Mouse (Mus musculus) megakaryocyte, adult 5-6 weeks (primary cell): ENCODE results near the gene Zdhhc19. TPM values are rescaled to one million over a fixed set of nuclear protein-coding genes. Genes with fewer than 3 reads are reported as not detected.
"Not testable (repeated sequence)": the region's sequence is repeated elsewhere in the genome, so short reads cannot be mapped to it uniquely, and the experiment has no call there.

Experiments
- ATAC-seq: 2 replicates; pipeline ENCODE4 v1.8.0; 2016; ENCODE audit warnings: mild to moderate bottlenecking, inconsistent platforms; ENCODE audit not compliant: poor library complexity, severe bottlenecking
- total RNA-seq, 2 experiments: library from RNA; stranded (forward) in 1 of 2; stranded (reverse) in 1 of 2; fragments of 153-499, 151-499 nt in 1 of 2; fragments of 221-1000, 200-1000 nt in 1 of 2; gene quantifications; 2 replicates each; pipeline versions ENCODE4 v1.2.3 to v1.2.4; 2015 to 2017

Gene Zdhhc19
- total RNA-seq, 2 experiments from 2014 or later, result 0.33 TPM; not detected in 1

DNA sequence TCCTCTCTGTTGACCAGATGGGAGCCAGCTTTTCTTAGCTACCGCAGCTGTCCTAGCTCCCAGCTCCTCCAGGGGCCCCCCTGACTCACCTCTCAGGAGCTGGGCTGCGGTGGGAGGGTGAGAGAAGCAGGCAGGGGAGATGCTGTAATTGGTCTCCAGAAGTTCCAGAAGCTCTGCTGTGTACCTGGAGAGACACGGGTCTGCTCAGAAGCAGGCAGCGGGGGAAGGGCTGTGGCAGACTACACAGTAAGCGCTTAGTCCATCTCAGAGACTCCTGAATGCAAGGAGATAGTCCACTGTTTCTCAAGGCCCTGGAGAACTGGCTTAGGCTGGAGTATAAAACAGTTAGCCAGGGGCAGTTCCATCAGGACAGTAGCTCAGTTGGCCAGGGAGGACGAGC is 10.0 kb upstream of the Zdhhc19 start:
- ATAC-seq, result no peak

DNA sequence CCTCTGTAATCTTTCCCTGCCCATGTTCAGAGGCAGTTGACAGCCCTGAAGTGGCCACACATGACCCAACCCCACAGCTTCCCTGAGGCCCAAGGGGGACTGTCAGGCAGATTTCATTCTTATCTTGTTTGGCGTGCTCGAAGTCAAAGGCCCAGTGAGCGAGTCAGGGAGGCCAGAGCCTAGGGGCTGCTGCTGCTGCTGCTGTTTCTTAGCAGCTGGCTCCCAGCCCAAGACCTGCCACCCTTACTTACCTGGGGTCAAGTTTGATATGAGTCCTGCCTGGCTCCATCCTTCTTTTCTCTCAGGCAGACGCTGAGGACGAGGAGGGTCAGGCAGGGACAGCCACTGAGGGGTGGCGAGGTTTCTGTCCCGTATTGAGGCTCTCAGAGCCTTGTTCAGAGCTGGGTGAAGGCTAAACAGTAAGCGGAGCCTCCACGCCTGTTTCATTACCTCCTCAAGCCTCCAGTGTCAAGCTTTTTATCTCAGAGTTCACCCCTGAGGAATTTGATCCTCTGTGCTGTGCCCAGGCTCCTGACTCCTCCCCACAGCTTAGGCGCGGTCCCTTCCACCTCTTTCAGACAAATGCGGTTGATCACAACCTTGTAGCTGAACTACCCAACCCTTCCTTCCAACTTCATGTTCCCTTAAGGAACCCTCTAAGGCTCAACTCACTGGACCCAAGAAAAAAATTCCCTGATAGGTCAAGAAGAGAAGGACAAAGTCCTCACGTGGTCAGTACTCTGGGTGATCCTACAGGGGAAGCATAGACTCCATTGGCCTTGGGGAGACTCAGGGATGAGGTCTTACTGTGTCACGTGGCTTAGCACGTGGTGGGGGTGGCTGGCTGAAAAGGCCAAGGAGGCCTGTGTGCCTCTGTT is 8.6 kb upstream of the Zdhhc19 start, which contains the start of gene Slc51a:
Gene Slc51a, minus strand, starts transcription at position 646 of the 878 bp plus-strand sequence.
- ATAC-seq, result no peak

DNA sequence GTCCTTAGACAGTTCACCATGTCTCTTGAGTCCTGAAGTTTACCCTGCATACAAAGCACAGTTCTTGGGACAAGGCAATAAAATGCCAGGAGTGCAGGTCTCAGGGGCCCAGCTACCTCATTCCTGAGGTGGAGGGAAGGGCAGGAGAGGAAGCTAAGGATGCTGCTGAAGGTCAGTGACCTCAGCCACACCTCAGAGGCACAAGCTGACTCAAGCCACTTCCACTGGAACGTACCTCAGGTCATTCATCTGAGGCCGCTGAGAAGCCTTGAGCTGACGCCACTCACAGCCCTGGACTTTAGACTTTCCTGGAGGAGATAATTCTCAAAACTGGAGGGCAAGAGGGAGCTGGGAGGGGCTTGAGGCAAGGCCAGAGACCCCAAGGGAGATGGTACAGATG is 7.1 kb upstream of the Zdhhc19 start:
- ATAC-seq, result no peak

DNA sequence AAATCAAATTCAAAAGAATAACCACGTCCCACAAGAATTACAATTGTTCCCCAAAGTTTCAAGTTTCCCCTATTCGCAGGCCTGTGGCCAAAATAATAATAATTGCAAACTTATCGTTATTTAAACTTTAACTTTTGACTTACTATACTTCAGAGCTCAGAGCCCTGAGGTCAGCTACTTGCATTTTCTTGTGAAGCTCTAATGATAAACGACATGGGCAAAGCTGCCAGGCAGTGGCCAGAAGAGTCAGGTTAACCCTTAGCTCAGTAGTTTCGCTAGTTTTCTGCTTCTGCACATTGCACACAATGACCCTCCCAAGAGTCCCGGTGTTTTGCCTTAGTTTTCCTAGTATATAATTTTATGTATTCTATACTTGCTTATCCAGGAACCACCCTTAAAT is 1.7 kb upstream of the Zdhhc19 start:
- not testable (repeated sequence) for ATAC-seq

DNA sequence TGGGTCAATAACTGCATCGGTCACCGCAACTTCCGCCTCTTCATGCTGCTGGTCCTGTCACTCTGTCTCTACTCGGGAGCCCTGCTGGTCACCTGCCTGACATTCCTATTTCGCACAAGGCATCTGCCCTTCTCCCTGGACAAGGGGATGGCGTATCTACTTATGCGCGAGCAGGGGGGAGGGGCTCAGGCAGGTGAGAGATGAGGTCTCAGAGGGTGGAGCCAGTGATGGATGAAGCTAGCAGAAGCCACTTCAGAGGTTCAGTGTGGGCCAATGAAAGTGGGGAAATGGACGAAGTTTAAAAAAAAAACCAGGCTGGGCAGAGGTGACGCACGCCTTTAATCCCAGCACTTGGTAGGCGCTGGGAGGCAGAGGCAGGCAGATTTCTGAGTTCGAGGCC is 2.9 kb downstream of the Zdhhc19 start:
- no peak for ATAC-seq

DNA sequence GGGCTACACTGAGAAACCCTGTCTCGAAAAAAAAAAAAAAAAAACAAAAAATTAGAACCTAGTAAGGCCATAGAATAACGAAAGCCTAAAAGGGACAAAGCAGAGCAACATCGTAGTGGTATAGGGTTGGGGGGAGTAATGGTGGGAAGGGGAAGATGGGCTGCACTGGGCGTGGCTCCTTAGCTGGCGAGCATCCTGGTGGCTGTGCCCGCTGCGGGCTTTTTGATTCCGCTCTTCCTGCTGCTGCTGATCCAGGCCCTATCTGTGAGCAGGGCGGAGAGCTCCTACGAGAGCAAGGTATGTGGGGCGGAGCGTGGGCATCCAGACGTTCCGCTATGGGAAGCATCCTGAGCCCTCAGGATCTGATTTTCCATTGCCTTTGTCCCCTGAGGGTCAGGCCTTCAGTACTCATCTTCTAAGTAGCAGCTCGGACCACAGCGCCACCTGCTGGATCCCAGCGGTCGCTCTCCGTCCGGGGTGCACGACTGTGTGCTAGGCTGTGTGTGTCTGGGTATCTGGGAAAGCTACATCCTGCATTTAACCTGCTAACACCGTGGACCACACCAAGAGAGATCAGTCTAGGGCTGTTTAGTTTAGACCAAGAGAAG is 3.5 kb downstream of the Zdhhc19 start:
- ATAC-seq, result peak; percentile 86

DNA sequence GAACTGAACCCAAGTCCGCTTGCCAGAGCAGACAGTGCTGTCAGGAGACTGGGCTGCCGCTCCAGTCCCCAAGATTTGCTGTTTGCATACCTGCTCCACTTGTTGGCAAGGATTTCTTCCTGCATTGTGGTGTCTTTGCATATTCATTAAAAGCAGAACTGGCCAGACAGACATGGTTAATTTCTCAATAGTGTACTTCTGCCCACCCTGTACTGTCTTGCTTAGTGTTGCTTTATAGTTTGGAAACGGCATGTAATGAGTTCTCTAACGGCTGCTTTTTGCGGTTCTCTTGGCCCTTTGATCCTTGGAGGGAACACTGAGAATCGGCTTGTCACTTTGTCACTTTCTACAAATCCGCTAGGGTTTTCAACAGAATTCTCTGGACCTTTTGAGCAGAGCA is 5.4 kb downstream of the Zdhhc19 start:
- peak; percentile 72 for ATAC-seq

DNA sequence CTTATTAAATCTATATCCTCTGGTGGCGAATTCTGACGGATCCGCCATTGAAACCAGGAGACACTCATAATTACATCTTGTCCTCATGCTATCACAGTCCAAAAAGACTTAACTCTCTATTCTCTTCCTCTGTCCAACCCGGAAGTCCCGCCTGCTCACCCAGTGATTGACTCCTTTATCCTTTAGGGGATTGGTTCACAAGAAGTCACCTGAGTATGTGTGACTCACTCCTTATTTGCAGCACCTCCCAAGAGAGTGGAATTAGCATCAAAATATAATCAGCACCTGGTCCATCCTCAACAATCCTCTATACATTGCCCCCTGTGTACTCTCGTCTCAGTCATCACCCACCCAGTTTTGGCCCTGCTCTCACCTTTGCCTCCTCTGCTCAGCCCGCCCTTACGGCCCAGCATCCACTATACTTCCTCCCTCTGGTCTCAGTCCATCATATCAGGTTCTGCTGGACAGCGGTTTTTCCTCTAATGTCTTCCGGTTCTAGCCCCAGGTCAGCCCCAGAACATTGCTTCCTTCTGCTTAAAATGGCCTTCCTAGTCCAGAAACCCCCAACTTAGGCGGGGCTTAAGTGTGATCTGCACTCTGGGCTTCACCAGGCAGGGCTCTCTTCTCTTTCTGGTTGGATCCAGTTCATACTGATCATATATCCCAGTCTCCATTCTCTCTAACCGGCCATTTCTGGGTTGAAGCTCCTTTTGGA is 6.7 kb downstream of the Zdhhc19 start:
- ATAC-seq, result no peak

DNA sequence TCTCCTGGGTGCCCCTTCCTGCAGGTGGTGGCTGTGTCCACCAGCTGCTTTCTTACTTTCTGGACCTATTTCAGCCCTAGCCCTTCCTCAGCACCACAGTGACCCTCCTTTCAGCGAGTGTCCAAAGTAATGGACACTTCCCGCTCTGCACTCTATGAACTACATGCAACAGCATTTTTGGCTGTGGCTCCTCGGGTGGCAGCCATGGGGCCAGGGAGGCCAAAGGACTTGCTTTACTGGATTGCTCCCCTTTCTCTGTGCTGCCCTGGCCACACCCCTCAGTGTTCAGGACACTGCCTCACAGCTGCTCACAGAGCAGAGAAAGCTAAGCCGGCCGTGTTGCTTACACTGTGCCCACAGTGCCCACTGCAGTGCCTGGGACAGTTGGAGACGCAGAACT is 7.6 kb downstream of the Zdhhc19 start:
- no peak for ATAC-seq

DNA sequence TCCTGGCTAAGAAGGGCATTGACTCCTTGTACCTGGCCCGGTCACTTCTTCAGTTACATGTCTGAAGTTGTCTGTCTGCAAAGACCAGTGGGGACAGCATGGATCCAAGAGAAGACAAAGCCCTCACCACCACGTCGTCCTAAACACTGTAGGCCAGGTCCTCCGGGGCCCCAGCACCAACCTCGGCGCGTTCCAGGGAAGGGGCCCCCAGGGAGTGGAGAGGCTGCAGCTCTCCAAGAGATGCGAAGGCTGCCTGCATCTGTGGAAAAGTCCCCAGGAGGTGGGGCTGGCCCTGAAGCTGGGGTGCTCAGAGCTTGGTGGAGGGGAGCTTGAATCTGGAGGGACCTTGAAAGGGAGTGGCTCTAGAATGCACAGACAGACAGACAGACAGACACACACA is 10.2 kb downstream of the Zdhhc19 start:
- no peak for ATAC-seq

DNA sequence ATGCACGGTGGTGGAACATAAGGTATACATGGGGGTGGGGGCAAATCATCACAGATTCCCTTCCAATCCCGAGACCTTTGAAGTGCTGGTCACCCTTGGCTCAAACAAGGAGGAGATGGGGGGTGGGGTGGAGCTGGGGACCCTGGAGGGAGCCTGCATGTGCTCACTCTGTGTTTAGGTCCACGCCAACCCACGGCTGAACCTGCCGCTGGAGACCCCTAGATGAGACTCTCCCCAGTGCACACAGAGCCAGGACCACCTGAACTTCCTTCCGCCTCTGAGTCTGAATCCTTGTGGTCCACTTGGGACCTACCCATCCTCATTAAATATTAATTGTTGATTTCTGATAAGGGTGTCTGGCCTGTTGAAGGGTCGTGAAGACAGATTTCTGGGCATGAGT is 10.8 kb downstream of the Zdhhc19 start:
- no peak for ATAC-seq

DNA sequence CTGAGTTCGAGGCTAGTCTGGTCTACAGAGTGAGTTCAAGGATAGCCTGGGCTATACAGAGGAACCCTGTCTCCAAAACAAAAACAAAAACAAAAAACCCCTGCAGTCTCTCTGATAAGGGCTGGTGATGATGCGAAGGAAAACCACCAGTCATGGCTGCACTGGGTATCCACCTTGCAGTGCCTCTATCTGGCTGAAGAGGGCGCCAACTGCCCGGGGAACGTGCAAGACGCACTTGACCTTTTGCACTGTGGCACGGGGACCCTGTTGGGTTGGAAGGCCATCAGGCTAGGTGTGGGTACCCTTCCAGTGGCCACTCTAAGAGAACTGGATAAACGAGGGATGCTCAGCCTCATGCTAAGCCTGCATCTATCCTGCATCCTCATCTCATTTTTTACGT is 11.3 kb downstream of the Zdhhc19 start:
- ATAC-seq, result peak; percentile 78

DNA sequence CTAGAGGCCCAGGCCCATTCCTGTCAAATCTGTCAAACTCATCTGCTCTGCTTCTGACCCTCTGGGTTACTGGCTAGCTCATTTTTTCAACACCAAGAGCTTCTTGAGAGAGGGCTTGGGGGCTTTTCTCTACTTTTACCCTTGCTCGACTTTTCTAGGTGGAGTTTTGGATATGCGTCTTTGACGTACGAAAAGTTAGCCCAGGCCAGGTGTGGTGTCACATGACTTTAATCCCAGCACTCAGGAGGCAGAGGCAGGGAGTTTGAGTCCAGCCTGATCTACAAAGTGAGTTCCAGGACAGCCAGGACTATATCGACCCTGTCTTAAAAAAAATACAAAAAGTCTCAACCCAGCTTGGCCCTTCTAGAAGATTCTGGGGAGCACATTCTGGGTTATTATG is 12.0 kb downstream of the Zdhhc19 start:
- no peak for ATAC-seq

DNA sequence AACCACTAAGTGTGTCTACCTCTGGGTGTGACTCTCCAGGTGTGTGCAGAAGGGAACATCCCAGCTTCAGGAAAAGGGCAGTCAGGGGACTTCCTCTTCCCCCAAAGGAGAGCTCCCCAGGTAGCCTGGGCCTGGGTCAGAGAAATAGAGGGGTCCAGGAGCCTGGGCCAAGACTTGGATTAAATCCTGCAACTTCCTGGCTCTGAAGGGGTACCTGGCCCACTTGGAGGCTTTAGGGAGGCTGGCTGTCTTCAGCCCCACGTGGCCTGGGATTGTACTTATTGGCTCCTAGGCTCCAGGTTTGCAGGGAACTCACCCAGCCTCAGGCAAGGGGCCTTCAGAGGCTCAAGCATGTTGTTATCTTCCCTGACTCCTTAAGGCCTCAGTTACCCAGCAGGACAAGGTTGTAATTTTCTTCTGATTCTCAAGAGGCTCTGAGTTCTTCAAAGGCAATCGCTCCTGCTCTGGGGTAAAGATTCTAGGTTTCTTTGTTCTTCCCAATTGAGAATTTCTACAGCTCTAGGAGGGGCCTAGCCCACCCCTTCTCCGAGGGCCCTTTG is 12.5 kb downstream of the Zdhhc19 start:
- no peak for ATAC-seq

DNA sequence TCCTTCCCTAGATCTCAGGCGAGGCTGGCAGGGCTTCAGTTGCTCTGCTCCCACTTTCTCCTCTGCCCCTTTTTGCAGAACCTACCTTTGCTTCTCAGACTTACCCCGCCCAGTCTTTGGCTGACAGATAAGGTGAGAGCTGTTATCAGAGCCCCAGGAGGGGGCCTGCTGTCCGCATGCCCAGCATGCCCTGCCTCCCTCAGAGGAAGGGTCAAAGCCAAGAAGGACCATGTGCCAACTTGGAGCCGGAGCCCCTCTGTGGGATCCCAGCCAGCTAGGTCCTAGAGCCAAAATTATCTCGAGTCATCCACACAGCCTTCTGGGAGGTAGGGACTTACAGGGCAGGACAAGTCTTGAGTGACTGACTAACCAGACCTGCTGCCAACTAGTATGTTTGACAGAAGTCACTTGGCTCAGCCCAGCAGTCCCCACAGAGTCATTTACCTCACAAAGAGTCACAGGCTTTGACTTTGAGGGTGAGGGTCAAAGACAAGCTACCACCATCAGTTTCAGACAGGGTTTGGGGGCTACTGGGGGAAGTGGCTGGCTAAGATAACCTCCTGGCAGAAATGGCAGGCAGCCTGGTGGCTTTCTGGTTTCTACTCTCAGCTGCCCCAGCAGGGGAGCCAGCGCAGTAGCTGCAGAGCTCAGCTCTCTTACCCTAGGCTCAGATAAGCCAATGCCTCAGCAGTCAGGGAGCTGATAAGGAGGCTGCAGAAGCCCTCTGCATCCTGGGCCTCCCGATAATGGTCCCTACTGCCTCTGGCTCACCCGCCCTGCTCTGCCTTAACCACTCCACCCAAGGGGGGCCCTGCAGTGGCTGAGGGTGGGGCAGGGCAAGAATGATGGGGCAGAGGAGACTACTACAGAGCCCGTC is 13.2 kb downstream of the Zdhhc19 start:
- peak; percentile 66 for ATAC-seq

DNA sequence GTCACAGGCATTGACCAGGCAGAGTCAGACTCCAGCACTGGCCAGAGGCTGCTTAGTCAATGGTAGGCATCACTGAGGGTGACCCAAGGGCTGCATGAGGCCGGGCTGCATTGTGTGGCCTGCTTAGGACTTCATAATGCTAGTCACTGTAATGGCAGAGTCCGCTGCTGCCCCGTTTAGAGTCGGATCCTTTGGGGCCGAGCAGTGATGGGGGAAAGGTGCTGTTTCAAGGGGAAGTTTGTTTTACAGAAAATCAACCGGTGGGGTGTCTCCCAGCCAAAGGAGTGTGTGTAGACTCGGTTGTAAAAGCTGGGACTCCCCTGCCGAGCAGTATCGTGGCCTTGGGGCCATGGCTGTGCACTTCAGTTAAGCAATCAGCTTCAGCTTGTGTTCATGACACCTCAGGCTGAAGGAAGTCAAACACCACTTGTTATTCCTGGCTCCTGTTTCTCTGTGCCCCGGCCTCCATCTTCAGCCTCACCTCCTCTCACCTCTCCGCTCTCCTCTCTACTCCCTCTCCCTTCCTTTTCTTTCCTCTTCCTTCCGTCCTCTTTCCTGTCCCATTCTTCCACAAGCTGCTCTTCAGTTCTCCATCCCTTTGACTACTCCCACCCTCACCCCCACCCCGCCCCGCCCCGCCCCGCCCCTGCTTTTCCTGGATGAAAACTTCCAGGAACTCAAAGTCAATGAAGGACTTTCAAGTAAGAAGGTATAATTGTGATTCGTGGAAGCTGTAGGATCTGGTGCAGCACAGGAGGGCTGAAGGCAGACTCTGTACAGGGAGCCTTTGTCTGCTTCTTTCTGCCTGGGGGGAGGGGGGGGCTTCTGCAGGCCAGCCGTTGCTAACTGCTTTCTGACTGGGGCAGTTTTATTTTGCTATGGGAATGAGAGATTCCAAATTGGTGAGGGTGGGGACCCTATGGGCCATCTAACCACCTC is 14.6 kb downstream of the Zdhhc19 start:
- ATAC-seq, result no peak

DNA sequence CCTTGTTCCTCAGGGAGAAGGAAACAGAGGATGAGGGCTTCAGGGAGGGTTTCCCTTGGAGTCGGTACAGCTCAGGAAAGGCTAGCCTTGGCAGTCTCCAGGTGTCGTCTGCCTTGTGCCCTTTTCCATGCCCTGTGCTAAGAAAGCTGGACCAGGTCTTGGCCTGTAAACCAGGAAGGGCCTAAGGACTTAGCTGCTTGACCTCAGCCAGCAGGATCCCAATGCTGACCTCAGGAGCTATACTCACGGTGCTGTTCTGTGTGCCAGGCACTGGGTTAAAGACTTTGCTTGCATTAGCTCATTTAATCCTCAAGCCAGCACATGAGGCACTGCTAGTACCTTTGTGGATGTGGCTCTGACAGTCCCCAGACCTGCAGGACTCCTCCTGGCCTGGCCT is 15.3 kb downstream of the Zdhhc19 start:
- ATAC-seq, result no peak

DNA sequence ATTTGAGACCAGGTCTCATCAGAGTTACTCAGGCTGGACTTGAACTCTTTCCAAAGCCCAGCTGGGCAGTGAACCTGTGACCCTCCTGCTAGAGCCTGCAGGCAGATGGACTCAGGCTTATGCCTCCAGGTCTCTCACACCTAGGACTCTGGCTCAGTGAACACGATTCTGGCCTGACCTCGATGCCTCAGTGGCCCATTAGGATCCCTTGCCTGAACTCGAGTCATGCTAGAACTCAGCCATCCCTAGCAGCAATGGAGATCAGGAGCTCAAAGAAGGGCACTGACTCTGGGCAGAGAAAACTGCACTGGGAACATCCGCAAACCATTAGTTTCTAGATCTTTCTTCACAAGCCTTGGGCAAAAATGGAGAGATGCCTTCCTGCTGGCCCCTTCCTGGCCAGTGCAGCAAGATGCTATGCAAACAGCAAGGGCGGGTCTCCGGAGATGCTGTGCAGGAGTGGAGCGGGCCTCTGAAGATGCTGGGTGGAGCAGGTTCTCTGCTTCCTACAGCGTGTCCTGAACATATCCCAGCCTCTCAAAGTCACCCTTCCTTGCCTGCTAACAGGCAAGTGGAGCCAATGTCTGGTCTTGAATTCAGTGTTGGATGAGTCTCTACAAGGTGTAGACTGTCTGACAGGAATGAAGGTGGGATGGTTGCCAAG is 15.9 kb downstream of the Zdhhc19 start:
- ATAC-seq, result no peak

DNA sequence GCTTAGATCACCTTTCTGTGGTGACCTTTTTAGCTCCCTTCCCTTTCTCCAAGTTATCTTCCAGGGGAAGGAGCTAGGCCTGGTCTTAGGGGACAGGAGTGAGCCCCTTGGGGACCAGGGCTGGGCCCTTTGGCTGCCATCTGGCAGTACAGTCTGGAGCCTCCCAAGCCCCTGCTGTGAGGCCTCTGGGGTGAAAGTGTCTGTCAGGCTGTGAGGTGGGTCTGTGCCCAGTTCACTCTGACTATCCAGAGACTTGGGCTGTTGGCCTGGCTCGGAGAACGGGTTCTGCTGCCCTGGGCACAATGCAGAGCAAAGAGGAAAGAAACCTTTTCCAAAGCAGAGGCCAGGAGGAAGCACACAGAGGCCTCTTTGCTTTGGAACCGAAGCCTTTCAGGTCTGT is 16.9 kb downstream of the Zdhhc19 start:
- ATAC-seq, result no peak
